31 mouse cellular contexts compared by ENCODE assay signal in genomic region chr8:106526725-106527124, GRCm38 (mm10). TPM values are rescaled to one million over a fixed set of nuclear protein-coding genes. Genes with fewer than 3 reads are reported as not detected.
A peak's percentile ranks its signal among the peaks of the same experiment; 100 is the strongest.
DNase-seq lines count a peak whose midpoint lies in the region; ATAC-seq and TF ChIP-seq lines count a peak whose summit lies in the region.
"Had no signal": no experiment of that assay in that cellular context is flagged by ENCODE, and none has a peak within 500 bp of the region (broad histone marks: within the 10 kb centered on the region; RNA-seq: fewer than 3 reads in every experiment).

No protein-coding gene starts in this region.

- H3K4me3 ChIP-seq in heart, embryonic 14.5 days (ENCODE audit: control insufficient read depth in 1 of 2, insufficient read depth in 1 of 2, low read depth in 1 of 2, low read length in 2 of 2), result no peak overlapping the region
- no peak overlapping the region for H3K4me3 ChIP-seq in embryonic facial prominence, embryonic 15.5 days (replicated peaks)
- H3K4me3 ChIP-seq in limb, embryonic 10.5 days, result no peak overlapping the region
- no peak overlapping the region for H3K4me3 ChIP-seq in midbrain, embryonic 15.5 days
- no peak overlapping the region for H3K4me3 ChIP-seq in midbrain, postnatal 0 days (ENCODE audit: low read depth, low read length)
- H3K4me3 ChIP-seq: forebrain, embryonic 12.5 days; hindbrain, embryonic 10.5 days; liver, embryonic 15.5 days; lung, embryonic 15.5 days; megakaryocyte, embryonic 14.5 days; midbrain, embryonic 13.5 days; myocyte; neural tube, embryonic 13.5 days had no signal

- no peak for ATAC-seq in heart, embryonic 14.5 days (ENCODE audit: insufficient number of reproducible peaks, insufficient read depth, low FRiP score, low read depth)
- ATAC-seq in embryonic facial prominence, embryonic 15.5 days (ENCODE audit: insufficient number of reproducible peaks, low FRiP score, low TSS enrichment, low read depth), result no peak
- ATAC-seq in midbrain, embryonic 15.5 days (replicated peaks), result no peak
- ATAC-seq in midbrain, postnatal 0 days (ENCODE audit: low FRiP score), result no peak
- ATAC-seq: hindbrain, embryonic 16.5 days; midbrain, embryonic 13.5 days had no signal

- H3K27me3 ChIP-seq in heart, embryonic 14.5 days (ENCODE audit: control insufficient read depth, insufficient read depth, low read length), result no peaks in the 10 kb centered on the region
- no peaks in the 10 kb centered on the region for H3K27me3 ChIP-seq in embryonic facial prominence, embryonic 15.5 days
- H3K27me3 ChIP-seq in limb, embryonic 10.5 days (ENCODE audit: low read depth, poor library complexity, severe bottlenecking), result no peaks in the 10 kb centered on the region
- H3K27me3 ChIP-seq in midbrain, embryonic 15.5 days (replicated peaks), result no peaks in the 10 kb centered on the region
- H3K27me3 ChIP-seq in midbrain, postnatal 0 days (ENCODE audit: insufficient read depth, low read length), result no peaks in the 10 kb centered on the region
- H3K27me3 ChIP-seq: forebrain, embryonic 12.5 days; liver, embryonic 15.5 days; lung, embryonic 15.5 days; midbrain, embryonic 13.5 days; neural tube, embryonic 13.5 days had no signal

- peaks cover 4% of the 10 kb centered on the region for H3K9me3 ChIP-seq in heart, embryonic 14.5 days (ENCODE audit: control insufficient read depth, low read length)
- no peaks in the 10 kb centered on the region for H3K9me3 ChIP-seq in embryonic facial prominence, embryonic 15.5 days (replicated peaks)
- no peaks in the 10 kb centered on the region for H3K9me3 ChIP-seq in limb, embryonic 10.5 days (replicated peaks)
- H3K9me3 ChIP-seq in midbrain, embryonic 15.5 days, result no peaks in the 10 kb centered on the region
- H3K9me3 ChIP-seq in midbrain, postnatal 0 days (ENCODE audit: low read length), result no peaks in the 10 kb centered on the region
- H3K9me3 ChIP-seq: forebrain, embryonic 12.5 days; hindbrain, embryonic 10.5 days; liver, embryonic 15.5 days; lung, embryonic 15.5 days; midbrain, embryonic 13.5 days; neural tube, embryonic 13.5 days had no signal

- peaks cover 24% of the 10 kb centered on the region; the same call in 1 of the 2 replicates for H3K36me3 ChIP-seq in heart, embryonic 14.5 days (ENCODE audit: control insufficient read depth, insufficient read depth, low read length)
- H3K36me3 ChIP-seq in embryonic facial prominence, embryonic 15.5 days, result no peaks in the 10 kb centered on the region
- peaks cover 53% of the 10 kb centered on the region for H3K36me3 ChIP-seq in limb, embryonic 10.5 days
- H3K36me3 ChIP-seq in midbrain, embryonic 15.5 days (replicated peaks), result no peaks in the 10 kb centered on the region
- H3K36me3 ChIP-seq in midbrain, postnatal 0 days (ENCODE audit: insufficient read depth, low read length), result no peaks in the 10 kb centered on the region
- H3K36me3 ChIP-seq: forebrain, embryonic 12.5 days; hindbrain, embryonic 10.5 days; liver, embryonic 15.5 days; lung, embryonic 15.5 days; midbrain, embryonic 13.5 days had no signal

- H3K9ac ChIP-seq in heart, embryonic 14.5 days (ENCODE audit: low read length), result peak overlapping the region; percentile 3; the same call in 1 of the 2 replicates
- no peak overlapping the region for H3K9ac ChIP-seq in embryonic facial prominence, embryonic 15.5 days
- no peak overlapping the region for H3K9ac ChIP-seq in midbrain, embryonic 15.5 days
- no peak overlapping the region for H3K9ac ChIP-seq in midbrain, postnatal 0 days (replicated peaks; ENCODE audit: low read length, poor library complexity, severe bottlenecking)
- H3K9ac ChIP-seq: forebrain, embryonic 12.5 days; liver, embryonic 15.5 days; lung, embryonic 15.5 days; midbrain, embryonic 13.5 days; neural tube, embryonic 13.5 days had no signal

- H3K4me1 ChIP-seq in heart, embryonic 14.5 days (ENCODE audit: control insufficient read depth in 2 of 2, insufficient read depth in 2 of 2, low read length in 2 of 2), result peaks cover 19 to 46% of the 10 kb centered on the region in 2 experiments
- H3K4me1 ChIP-seq in embryonic facial prominence, embryonic 15.5 days, result peaks cover 23% of the 10 kb centered on the region
- peaks cover 41% of the 10 kb centered on the region for H3K4me1 ChIP-seq in limb, embryonic 10.5 days
- no peaks in the 10 kb centered on the region for H3K4me1 ChIP-seq in midbrain, embryonic 15.5 days
- H3K4me1 ChIP-seq in midbrain, postnatal 0 days (ENCODE audit: insufficient read depth, low read length), result no peaks in the 10 kb centered on the region
- H3K4me1 ChIP-seq: forebrain, embryonic 12.5 days; hindbrain, embryonic 10.5 days; liver, embryonic 15.5 days; megakaryocyte, embryonic 14.5 days; midbrain, embryonic 13.5 days had no signal

- 38% methylated on average over 6 of the region's 6 CpGs for WGBS in heart, embryonic 14.5 days
- WGBS in embryonic facial prominence, embryonic 15.5 days, result 42% methylated on average over 6 of the region's 6 CpGs
- 50% methylated on average over 6 of the region's 6 CpGs for WGBS in limb, embryonic 10.5 days
- WGBS in midbrain, embryonic 15.5 days, result 65% methylated on average over 6 of the region's 6 CpGs
- WGBS in midbrain, postnatal 0 days, result 52% methylated on average over 6 of the region's 6 CpGs

- peak overlapping the region; percentile 84 to 93 for H3K27ac ChIP-seq in heart, embryonic 14.5 days (replicated peaks in 1 of 2; ENCODE audit: control insufficient read depth in 1 of 2, insufficient read depth in 1 of 2, low read depth in 2 of 2, low read length in 2 of 2)
- 0 out of 2 replicates have a peak overlapping the region, but pooled peaks have one; percentile 2 for H3K27ac ChIP-seq in embryonic facial prominence, embryonic 15.5 days (replicated peaks)
- H3K27ac ChIP-seq in limb, embryonic 10.5 days, result peak overlapping the region; percentile 15; the same call in 1 of the 2 replicates
- H3K27ac ChIP-seq in midbrain, embryonic 15.5 days, result no peak overlapping the region
- no peak overlapping the region for H3K27ac ChIP-seq in midbrain, postnatal 0 days (ENCODE audit: low read depth, low read length)
- H3K27ac ChIP-seq: forebrain, embryonic 12.5 days; hindbrain, embryonic 10.5 days; liver, embryonic 15.5 days; lung, embryonic 15.5 days; midbrain, embryonic 13.5 days; neural tube, embryonic 13.5 days had no signal

- H3K4me2 ChIP-seq in heart, embryonic 14.5 days (ENCODE audit: low read length), result no peak overlapping the region
- H3K4me2 ChIP-seq in embryonic facial prominence, embryonic 15.5 days (replicated peaks), result no peak overlapping the region
- H3K4me2 ChIP-seq in midbrain, embryonic 15.5 days, result no peak overlapping the region
- no peak overlapping the region for H3K4me2 ChIP-seq in midbrain, postnatal 0 days (ENCODE audit: low read depth, low read length, poor library complexity, severe bottlenecking)
- H3K4me2 ChIP-seq: forebrain, embryonic 12.5 days; liver, embryonic 15.5 days; lung, embryonic 15.5 days; midbrain, embryonic 13.5 days; neural tube, embryonic 13.5 days had no signal

- DNase-seq in heart, postnatal 36 days, result no peak
- DNase-seq in R1 (ENCODE audit: low read depth, low spot score), result peak; percentile 54
- DNase-seq in limb, embryonic 10.5 days (ENCODE audit: low spot score), result no peak
- no peak for DNase-seq in midbrain, postnatal 0 days (ENCODE audit: low spot score)
- DNase-seq: B cell, adult 2 months; cerebellum, adult 9-10 months; gastrocnemius, postnatal 36 days; kidney, adult 18-20 months; layer of hippocampus, adult 9-11 months; liver; lung, postnatal 36 days; right cerebral cortex, postnatal 4 days; thymus, postnatal 25 days had no signal

- TF ChIP-seq CTCF in midbrain, postnatal 0 days (IDR thresholded peaks at IDR 0.05), result no peak

- intact Hi-C loops in heart, postnatal 36 days (cut with DNase I), result no loop called here

RNA-seq across cellular contexts. Expression of gene Cdh3, which starts 16.0 kb away (rescaled TPM):
- 9.2 and 15.0 TPM in 2 replicates for polyA plus RNA-seq in heart, embryonic 14.5 days (2014; fragmentation: Nextera tagmentation; extraction: Ambion mirVana)
- 1 to 10 TPM in 1 of 2 experiments, under 1 TPM in 1; 0.81 to 1.2 TPM for total RNA-seq in heart, postnatal 36 days (2021)
- polyA plus RNA-seq in embryonic facial prominence, embryonic 15.5 days (2015; fragmentation: Nextera tagmentation; extraction: Ambion mirVana), result 23.0 and 24.5 TPM in 2 replicates
- polyA plus RNA-seq in limb, embryonic 10.5 days (2016; fragmentation: Nextera tagmentation; extraction: Ambion mirVana), result 29.7 and 34.5 TPM in 2 replicates
- polyA plus RNA-seq in midbrain, embryonic 15.5 days (2015; fragmentation: Nextera tagmentation; extraction: Ambion mirVana), result 0.80 and 1.1 TPM in 2 replicates
- total RNA-seq in midbrain, postnatal 0 days (2014; rRNA removed), result 1.3 and 4.3 TPM in 2 replicates
- 0.67 and 1.1 TPM in 2 replicates for polyA plus RNA-seq in midbrain, postnatal 0 days (2015; fragmentation: Nextera tagmentation; extraction: Ambion mirVana)

RNA-seq across cellular contexts. Expression of gene 6030452D12Rik, which starts 26.4 kb away (rescaled TPM):
- not detected in 2 replicates for polyA plus RNA-seq in heart, embryonic 14.5 days (2014; fragmentation: Nextera tagmentation; extraction: Ambion mirVana)
- total RNA-seq in heart, postnatal 36 days (2021), result not detected
- polyA plus RNA-seq in embryonic facial prominence, embryonic 15.5 days (2015; fragmentation: Nextera tagmentation; extraction: Ambion mirVana), result not detected in 2 replicates
- not detected in 2 replicates for polyA plus RNA-seq in limb, embryonic 10.5 days (2016; fragmentation: Nextera tagmentation; extraction: Ambion mirVana)
- polyA plus RNA-seq in midbrain, embryonic 15.5 days (2015; fragmentation: Nextera tagmentation; extraction: Ambion mirVana), result not detected in 2 replicates
- not detected in 2 replicates for total RNA-seq in midbrain, postnatal 0 days (2014; rRNA removed)
- not detected in 2 replicates for polyA plus RNA-seq in midbrain, postnatal 0 days (2015; fragmentation: Nextera tagmentation; extraction: Ambion mirVana)
- total RNA-seq: adrenal gland, postnatal 25 days; gastrocnemius, postnatal 36 days; left cerebral cortex, adult 18-20 months; left cerebral cortex, postnatal 36 days had no signal
- polyA plus RNA-seq: forebrain, embryonic 12.5 days; hindbrain, embryonic 10.5 days; hindbrain, embryonic 16.5 days; kidney, embryonic 16.5 days; large intestine, adult 2 months; liver, embryonic 15.5 days; lung, embryonic 15.5 days; midbrain, embryonic 13.5 days; myocyte; neural tube, embryonic 13.5 days; stomach, embryonic 14.5 days had no signal

RNA-seq across cellular contexts. Expression of gene Gm10073, which starts 46.5 kb away (rescaled TPM):
- 7.3 and 9.3 TPM in 2 replicates for polyA plus RNA-seq in heart, embryonic 14.5 days (2014; fragmentation: Nextera tagmentation; extraction: Ambion mirVana)
- total RNA-seq in heart, postnatal 36 days (2021), result 100 to 1,000 TPM; 105 to 117 TPM
- polyA plus RNA-seq in embryonic facial prominence, embryonic 15.5 days (2015; fragmentation: Nextera tagmentation; extraction: Ambion mirVana), result 11.1 and 22.1 TPM in 2 replicates
- 7.9 and 8.0 TPM in 2 replicates for polyA plus RNA-seq in limb, embryonic 10.5 days (2016; fragmentation: Nextera tagmentation; extraction: Ambion mirVana)
- 5.7 and 9.6 TPM in 2 replicates for polyA plus RNA-seq in midbrain, embryonic 15.5 days (2015; fragmentation: Nextera tagmentation; extraction: Ambion mirVana)
- 26.8 and 46.4 TPM in 2 replicates for total RNA-seq in midbrain, postnatal 0 days (2014; rRNA removed)
- 4.9 and 6.0 TPM in 2 replicates for polyA plus RNA-seq in midbrain, postnatal 0 days (2015; fragmentation: Nextera tagmentation; extraction: Ambion mirVana)

Comparison
In these comparisons a context has a peak if more than half of its experiments do, and no peak if none do; other contexts are left out.
1. H3K27ac ChIP-seq: peak in heart, embryonic 14.5 days (2 of 2), embryonic facial prominence, embryonic 15.5 days (single experiment) and limb, embryonic 10.5 days (single experiment); none in midbrain, embryonic 15.5 days (single experiment) and midbrain, postnatal 0 days (single experiment).